ENCODE assay signal across 14 mouse cellular contexts in the genomic region with DNA sequence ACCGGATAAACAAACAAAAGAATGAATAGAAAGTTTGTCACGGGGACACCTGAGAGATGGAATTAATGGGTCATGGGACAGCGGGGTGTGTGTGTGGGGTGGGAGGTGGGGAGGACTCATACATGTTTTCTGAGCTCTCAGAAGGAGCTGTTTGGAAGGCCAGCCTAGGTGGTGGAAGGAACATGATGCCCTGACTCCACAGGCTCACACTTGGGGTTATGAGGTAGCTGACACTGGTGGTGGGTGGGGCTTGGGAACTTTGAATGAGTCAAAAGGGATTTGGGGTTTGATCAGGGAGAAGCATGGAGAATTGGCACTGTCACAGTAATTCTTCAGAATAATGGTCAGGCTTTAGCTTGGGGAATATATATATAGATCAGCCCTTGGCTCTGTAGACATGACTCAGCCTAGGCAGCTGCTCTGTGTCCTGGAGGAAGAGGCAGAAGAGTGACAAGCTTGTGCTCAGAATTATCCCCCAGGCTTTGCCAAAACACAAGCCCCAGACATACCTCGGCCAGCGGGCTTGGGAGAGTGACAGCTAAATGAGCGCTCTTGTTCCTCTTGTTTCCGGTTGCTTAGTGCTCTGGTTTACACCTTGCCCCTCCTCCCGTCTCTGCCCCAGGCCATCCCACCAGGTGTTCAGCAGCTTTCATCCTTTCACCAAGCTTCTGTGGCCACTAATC.
DNase-seq lines count a peak whose midpoint lies in the region; ATAC-seq lines count a peak whose summit lies in the region.
"Had no signal": no experiment of that assay in that cellular context is flagged by ENCODE, and none has a peak within 500 bp of the region (broad histone marks: within the 10 kb centered on the region; RNA-seq: fewer than 3 reads in every experiment).

No protein-coding gene starts in this region.

- H3K27me3 ChIP-seq in neural tube, embryonic 12.5 days (replicated peaks), result no peaks in the 10 kb centered on the region
- no peaks in the 10 kb centered on the region for H3K27me3 ChIP-seq in neural tube, embryonic 15.5 days (replicated peaks)
- H3K27me3 ChIP-seq in embryonic facial prominence, embryonic 12.5 days, result no peaks in the 10 kb centered on the region
- H3K27me3 ChIP-seq in midbrain, embryonic 16.5 days (ENCODE audit: control insufficient read depth, insufficient read depth, low read depth, low read length), result no peaks in the 10 kb centered on the region
- H3K27me3 ChIP-seq: CH12.LX; liver, embryonic 13.5 days had no signal

- no peak overlapping the region for H3K27ac ChIP-seq in neural tube, embryonic 12.5 days
- H3K27ac ChIP-seq in neural tube, embryonic 15.5 days (replicated peaks), result no peak overlapping the region
- no peak overlapping the region; the same call in 1 of the 2 replicates for H3K27ac ChIP-seq in embryonic facial prominence, embryonic 12.5 days
- H3K27ac ChIP-seq in midbrain, embryonic 16.5 days (ENCODE audit: low read length), result no peak overlapping the region
- H3K27ac ChIP-seq: kidney, embryonic 15.5 days; liver, embryonic 13.5 days had no signal

- no peaks in the 10 kb centered on the region for H3K9me3 ChIP-seq in neural tube, embryonic 12.5 days
- H3K9me3 ChIP-seq in neural tube, embryonic 15.5 days (replicated peaks), result no peaks in the 10 kb centered on the region
- H3K9me3 ChIP-seq in embryonic facial prominence, embryonic 12.5 days, result no peaks in the 10 kb centered on the region
- no peaks in the 10 kb centered on the region for H3K9me3 ChIP-seq in midbrain, embryonic 16.5 days (replicated peaks; ENCODE audit: control insufficient read depth, low read length, poor library complexity, severe bottlenecking)
- H3K9me3 ChIP-seq: kidney, embryonic 15.5 days; liver, embryonic 13.5 days had no signal

- peaks cover 13% of the 10 kb centered on the region for H3K4me1 ChIP-seq in neural tube, embryonic 12.5 days
- peaks cover 4% of the 10 kb centered on the region; the same call in 1 of the 2 replicates for H3K4me1 ChIP-seq in neural tube, embryonic 15.5 days
- H3K4me1 ChIP-seq in embryonic facial prominence, embryonic 12.5 days, result peaks cover 7% of the 10 kb centered on the region
- 0 out of 2 replicates have a peak, but pooled peaks cover 2% of the 10 kb centered on the region for H3K4me1 ChIP-seq in midbrain, embryonic 16.5 days (ENCODE audit: control insufficient read depth, insufficient read depth, low read length)
- H3K4me1 ChIP-seq: liver, embryonic 13.5 days had no signal

- H3K36me3 ChIP-seq in neural tube, embryonic 12.5 days, result no peaks in the 10 kb centered on the region
- H3K36me3 ChIP-seq in neural tube, embryonic 15.5 days, result no peaks in the 10 kb centered on the region
- H3K36me3 ChIP-seq in embryonic facial prominence, embryonic 12.5 days, result no peaks in the 10 kb centered on the region
- H3K36me3 ChIP-seq in midbrain, embryonic 16.5 days (ENCODE audit: control insufficient read depth, insufficient read depth, low read length), result no peaks in the 10 kb centered on the region
- H3K36me3 ChIP-seq: kidney, embryonic 15.5 days; liver, embryonic 13.5 days had no signal

- DNase-seq in R1 (ENCODE audit: low read depth, low spot score), result peak; percentile 34
- DNase-seq in adrenal gland, adult 18-20 months (ENCODE audit: low spot score in 2 of 2), result no peak
- no peak for DNase-seq in cerebellum, adult 9-11 months
- DNase-seq: adrenal gland, postnatal 25 days; cerebellum, postnatal 25 days; heart, adult 11 months; liver, embryonic 13.5 days had no signal

- H3K4me3 ChIP-seq in neural tube, embryonic 12.5 days, result no peak overlapping the region
- H3K4me3 ChIP-seq in neural tube, embryonic 15.5 days (replicated peaks), result no peak overlapping the region
- no peak overlapping the region for H3K4me3 ChIP-seq in embryonic facial prominence, embryonic 12.5 days
- H3K4me3 ChIP-seq in midbrain, embryonic 16.5 days (ENCODE audit: low read depth, low read length), result no peak overlapping the region
- H3K4me3 ChIP-seq: kidney, embryonic 15.5 days; liver, embryonic 13.5 days had no signal

- peak; percentile 58; the same call in 1 of the 2 replicates for ATAC-seq in neural tube, embryonic 12.5 days (ENCODE audit: low FRiP score, low read depth)
- ATAC-seq in neural tube, embryonic 15.5 days (ENCODE audit: low FRiP score), result no peak
- ATAC-seq in embryonic facial prominence, embryonic 12.5 days (ENCODE audit: insufficient number of reproducible peaks, insufficient read depth, low FRiP score, low TSS enrichment), result peak; percentile 72; the same call in 1 of the 2 replicates
- ATAC-seq in midbrain, embryonic 16.5 days, result peak; percentile 45; the same call in 1 of the 2 replicates
- ATAC-seq: lung, postnatal 0 days had no signal

- no peak overlapping the region for H3K9ac ChIP-seq in neural tube, embryonic 12.5 days
- no peak overlapping the region for H3K9ac ChIP-seq in neural tube, embryonic 15.5 days (replicated peaks)
- H3K9ac ChIP-seq in embryonic facial prominence, embryonic 12.5 days, result no peak overlapping the region
- H3K9ac ChIP-seq in midbrain, embryonic 16.5 days (ENCODE audit: low read depth, low read length), result no peak overlapping the region
- H3K9ac ChIP-seq: kidney, embryonic 15.5 days; liver, embryonic 13.5 days had no signal

- WGBS in neural tube, embryonic 12.5 days, result 21% methylated on average over 8 of the region's 8 CpGs
- WGBS in neural tube, embryonic 15.5 days, result 27% methylated on average over 8 of the region's 8 CpGs
- 28% methylated on average over 8 of the region's 8 CpGs for WGBS in embryonic facial prominence, embryonic 12.5 days
- WGBS in midbrain, embryonic 16.5 days, result 29% methylated on average over 8 of the region's 8 CpGs

- H3K4me2 ChIP-seq in neural tube, embryonic 12.5 days (replicated peaks), result no peak overlapping the region
- H3K4me2 ChIP-seq in neural tube, embryonic 15.5 days, result no peak overlapping the region
- H3K4me2 ChIP-seq in embryonic facial prominence, embryonic 12.5 days (replicated peaks), result no peak overlapping the region
- H3K4me2 ChIP-seq in midbrain, embryonic 16.5 days (ENCODE audit: low read length), result no peak overlapping the region
- H3K4me2 ChIP-seq: kidney, embryonic 15.5 days; liver, embryonic 13.5 days had no signal
